Mouse (Mus musculus): ENCODE results near the gene Asgr1. TPM values are rescaled to one million over a fixed set of nuclear protein-coding genes. Genes with fewer than 3 reads are reported as not detected.

Asgr1 gene
- total and polyA plus RNA-seq, 2 experiments, result 680 to 730 TPM

DNA sequence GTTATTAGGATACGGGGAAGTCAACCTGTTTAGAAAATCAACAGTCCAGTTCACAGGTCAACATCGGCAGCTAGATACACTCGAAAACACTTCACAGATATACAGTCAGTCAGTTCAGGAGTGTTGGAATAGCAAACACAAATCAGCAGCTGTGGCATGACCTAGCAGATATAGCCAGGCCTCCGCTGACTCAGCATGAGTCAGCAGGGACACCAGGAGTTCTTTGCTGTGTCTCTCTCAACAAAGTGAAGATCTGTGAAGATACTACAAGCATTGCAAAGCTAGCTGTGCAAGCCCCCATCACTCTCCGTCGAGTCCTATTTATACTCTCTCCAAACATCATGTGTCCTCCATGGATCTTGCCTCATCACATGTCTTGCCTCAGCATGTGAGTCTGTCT is 21.7 kb downstream of the Asgr1 start:
- WGBS, result 22% methylated on average over 6 of the region's 6 CpGs
- H3K4me1 ChIP-seq (ENCODE audit: control insufficient read depth, insufficient read depth, low read length), result peaks cover 16% of the 10 kb centered on the region
- peak; percentile 90 for DNase-seq (ENCODE audit: extremely low read depth, low read depth, low spot score)
- H3K36me3 ChIP-seq (ENCODE audit: control insufficient read depth, insufficient read depth, low read length), result no peaks in the 10 kb centered on the region
- H3K9ac ChIP-seq (ENCODE audit: low read depth, low read length), result no peak overlapping the region
- no peak overlapping the region for H3K4me3 ChIP-seq (ENCODE audit: insufficient read depth, low read depth, low read length)
- TF ChIP-seq CTCF (IDR thresholded peaks at IDR 0.05; ENCODE audit: low read depth, low read length) (no peak), POLR2A (IDR thresholded peaks at IDR 0.05; ENCODE audit: extremely low read depth, insufficient read depth, low read length) (no peak)
- H3K27me3 ChIP-seq (ENCODE audit: control insufficient read depth, insufficient read depth, low read length), result no peaks in the 10 kb centered on the region
- no peaks in the 10 kb centered on the region for H3K79me2 ChIP-seq (ENCODE audit: control insufficient read depth, insufficient read depth, low read length)
- H3K27ac ChIP-seq (replicated peaks; ENCODE audit: insufficient read depth, low read depth, low read length), result peak overlapping the region; percentile 68

DNA sequence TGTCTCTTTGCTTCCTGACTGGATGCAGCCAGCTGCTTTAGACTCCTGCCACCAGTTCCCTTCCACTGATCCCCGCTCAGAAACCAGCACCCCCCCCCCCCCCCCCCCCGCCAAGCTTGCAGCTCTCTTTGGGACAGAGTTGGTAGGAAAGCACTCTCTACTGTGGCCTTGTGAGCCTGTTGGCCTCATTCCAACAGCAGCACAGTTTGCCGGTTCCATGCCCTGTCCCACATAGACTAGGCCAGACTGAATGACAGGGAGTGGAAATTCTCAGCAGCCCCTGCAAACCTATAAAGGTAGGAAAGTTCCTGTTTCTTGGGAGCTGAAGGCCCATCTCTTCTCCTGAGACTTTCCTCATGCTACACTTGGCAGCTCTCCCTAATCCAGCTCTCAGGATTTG is 23.6 kb downstream of the Asgr1 start:
- WGBS, result 18% methylated on average over 3 of the region's 3 CpGs
- H3K79me2 ChIP-seq (ENCODE audit: control insufficient read depth, insufficient read depth, low read length), result no peaks in the 10 kb centered on the region

DNA sequence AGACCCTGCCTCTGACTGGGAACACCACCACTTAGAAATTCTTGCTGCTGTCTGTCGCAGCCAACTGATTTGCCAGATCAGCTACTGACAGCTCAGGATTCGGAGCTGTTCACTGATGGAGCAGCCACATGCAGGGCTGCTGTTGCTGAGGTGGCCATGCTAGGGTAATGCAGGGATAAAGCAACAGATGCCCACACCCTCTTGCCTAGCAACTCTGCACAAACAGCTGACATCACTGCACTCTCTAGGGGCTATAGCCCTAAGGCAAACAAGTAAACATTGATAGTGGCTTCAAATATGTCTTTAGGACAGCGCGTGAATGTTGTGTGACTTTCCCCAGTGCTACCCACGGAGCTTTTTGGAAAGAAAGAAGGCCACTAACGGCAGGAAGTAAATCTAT is 25.3 kb downstream of the Asgr1 start:
- Histone ChIP-seq H3K27ac (replicated peaks; ENCODE audit: insufficient read depth, low read depth, low read length) (no peak overlapping the region), H3K4me3 (ENCODE audit: insufficient read depth, low read depth, low read length) (no peak overlapping the region), H3K36me3 (ENCODE audit: control insufficient read depth, insufficient read depth, low read length) (no peaks in the 10 kb centered on the region), H3K4me1 (ENCODE audit: control insufficient read depth, insufficient read depth, low read length) (peaks cover 21% of the 10 kb centered on the region), H3K79me2 (ENCODE audit: control insufficient read depth, insufficient read depth, low read length) (no peaks in the 10 kb centered on the region), H3K27me3 (ENCODE audit: control insufficient read depth, insufficient read depth, low read length) (no peaks in the 10 kb centered on the region), H3K9ac (ENCODE audit: low read depth, low read length) (no peak overlapping the region)
- DNase-seq (ENCODE audit: extremely low read depth, low read depth, low spot score), result no peak
- WGBS, result 56% methylated on average over 6 of the region's 6 CpGs
- TF ChIP-seq CTCF (IDR thresholded peaks at IDR 0.05; ENCODE audit: low read depth, low read length) (no peak), POLR2A (IDR thresholded peaks at IDR 0.05; ENCODE audit: extremely low read depth, insufficient read depth, low read length) (no peak)

More for the DNA sequence above, 23.6 kb downstream of the Asgr1 start:
- TF ChIP-seq CTCF (IDR thresholded peaks at IDR 0.05; ENCODE audit: low read depth, low read length) (no peak), POLR2A (IDR thresholded peaks at IDR 0.05; ENCODE audit: extremely low read depth, insufficient read depth, low read length) (no peak)
- Histone ChIP-seq H3K9ac (ENCODE audit: low read depth, low read length) (no peak overlapping the region), H3K27ac (replicated peaks; ENCODE audit: insufficient read depth, low read depth, low read length) (no peak overlapping the region), H3K27me3 (ENCODE audit: control insufficient read depth, insufficient read depth, low read length) (no peaks in the 10 kb centered on the region), H3K4me1 (ENCODE audit: control insufficient read depth, insufficient read depth, low read length) (peaks cover 17% of the 10 kb centered on the region), H3K4me3 (ENCODE audit: insufficient read depth, low read depth, low read length) (no peak overlapping the region), H3K36me3 (ENCODE audit: control insufficient read depth, insufficient read depth, low read length) (no peaks in the 10 kb centered on the region)
- peak; percentile 57 for DNase-seq (ENCODE audit: extremely low read depth, low read depth, low spot score)

DNA sequence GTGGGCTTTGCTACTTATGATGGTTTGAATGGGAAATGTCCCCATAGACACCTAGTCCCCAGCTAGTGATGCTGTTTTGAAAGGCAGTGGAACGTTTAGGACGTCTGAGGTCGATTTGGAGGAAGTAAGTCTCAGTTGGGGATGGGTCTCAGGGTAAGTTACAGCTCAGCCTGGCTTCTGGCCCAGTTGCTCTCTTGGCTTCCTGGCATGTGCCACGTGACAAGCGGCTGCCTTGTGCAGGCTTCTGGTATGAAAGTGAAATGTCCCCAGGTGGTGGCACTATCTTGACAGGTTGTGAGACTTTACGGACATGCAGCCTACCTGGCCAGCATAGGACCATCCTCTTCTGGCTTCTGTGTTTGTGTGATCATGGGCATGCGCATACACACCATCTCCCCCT is 26.0 kb downstream of the Asgr1 start:
- peak; percentile 77 for DNase-seq (ENCODE audit: extremely low read depth, low read depth, low spot score)
- Histone ChIP-seq H3K27me3 (ENCODE audit: control insufficient read depth, insufficient read depth, low read length) (no peaks in the 10 kb centered on the region), H3K27ac (replicated peaks; ENCODE audit: insufficient read depth, low read depth, low read length) (no peak overlapping the region), H3K9ac (ENCODE audit: low read depth, low read length) (no peak overlapping the region), H3K79me2 (ENCODE audit: control insufficient read depth, insufficient read depth, low read length) (no peaks in the 10 kb centered on the region), H3K36me3 (ENCODE audit: control insufficient read depth, insufficient read depth, low read length) (no peaks in the 10 kb centered on the region), H3K4me3 (ENCODE audit: insufficient read depth, low read depth, low read length) (no peak overlapping the region), H3K4me1 (ENCODE audit: control insufficient read depth, insufficient read depth, low read length) (peaks cover 20% of the 10 kb centered on the region)
- TF ChIP-seq CTCF (IDR thresholded peaks at IDR 0.05; ENCODE audit: low read depth, low read length) (peak; percentile 52), POLR2A (IDR thresholded peaks at IDR 0.05; ENCODE audit: extremely low read depth, insufficient read depth, low read length) (no peak)
- 21% methylated on average over 7 of the region's 7 CpGs for WGBS

DNA sequence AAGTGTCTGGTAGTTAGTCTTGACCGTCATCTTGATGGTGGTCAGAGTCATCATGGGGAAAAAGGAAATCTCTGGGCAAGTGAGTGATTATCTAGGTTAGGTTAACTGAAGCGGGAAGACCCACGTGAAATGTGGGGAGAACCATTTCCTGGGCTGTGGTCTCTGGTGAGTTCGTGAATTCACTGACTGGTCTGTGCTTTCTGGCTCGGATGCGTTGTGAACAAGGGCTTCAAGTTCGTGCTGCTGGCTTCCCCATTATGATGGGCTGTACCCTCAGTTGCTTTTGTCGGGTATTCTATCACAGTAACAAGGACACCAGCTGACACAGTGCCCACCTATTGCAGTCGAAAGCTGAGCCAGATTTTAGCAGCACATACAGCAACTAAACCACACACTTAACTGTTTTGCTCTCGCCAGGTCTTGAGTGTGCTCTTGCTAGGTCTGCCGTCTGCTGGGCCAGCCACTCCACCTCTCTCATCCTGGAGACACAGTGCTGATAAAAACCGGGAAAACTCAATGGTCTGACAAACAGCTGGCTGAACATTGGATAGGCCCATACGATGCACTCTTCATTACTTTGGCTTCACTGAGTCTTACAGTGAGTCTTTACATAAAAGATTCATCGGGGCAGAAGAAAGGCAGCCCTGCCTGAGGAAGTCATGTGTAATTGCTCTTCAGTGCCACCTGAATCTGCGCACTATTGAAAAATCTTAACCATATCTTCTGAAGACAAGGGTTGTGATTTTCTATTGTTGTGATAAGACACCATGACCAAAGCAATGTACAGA is 27.1 kb downstream of the Asgr1 start:
- peaks cover 9% of the 10 kb centered on the region; the same call in 1 of the 2 replicates for H3K4me1 ChIP-seq (ENCODE audit: control insufficient read depth, insufficient read depth, low read length)
- no peaks in the 10 kb centered on the region for H3K79me2 ChIP-seq (ENCODE audit: control insufficient read depth, insufficient read depth, low read length)
- H3K9ac ChIP-seq (ENCODE audit: low read depth, low read length), result no peak overlapping the region
- TF ChIP-seq CTCF (IDR thresholded peaks at IDR 0.05; ENCODE audit: low read depth, low read length) (no peak), POLR2A (IDR thresholded peaks at IDR 0.05; ENCODE audit: extremely low read depth, insufficient read depth, low read length) (no peak)
- WGBS, result 91% methylated on average over 15 of the region's 15 CpGs
- H3K36me3 ChIP-seq (ENCODE audit: control insufficient read depth, insufficient read depth, low read length), result no peaks in the 10 kb centered on the region
- H3K27me3 ChIP-seq (ENCODE audit: control insufficient read depth, insufficient read depth, low read length), result no peaks in the 10 kb centered on the region
- H3K4me3 ChIP-seq (ENCODE audit: insufficient read depth, low read depth, low read length), result no peak overlapping the region
- no peak overlapping the region for H3K27ac ChIP-seq (replicated peaks; ENCODE audit: insufficient read depth, low read depth, low read length)
- DNase-seq (ENCODE audit: extremely low read depth, low read depth, low spot score), result no peak

DNA sequence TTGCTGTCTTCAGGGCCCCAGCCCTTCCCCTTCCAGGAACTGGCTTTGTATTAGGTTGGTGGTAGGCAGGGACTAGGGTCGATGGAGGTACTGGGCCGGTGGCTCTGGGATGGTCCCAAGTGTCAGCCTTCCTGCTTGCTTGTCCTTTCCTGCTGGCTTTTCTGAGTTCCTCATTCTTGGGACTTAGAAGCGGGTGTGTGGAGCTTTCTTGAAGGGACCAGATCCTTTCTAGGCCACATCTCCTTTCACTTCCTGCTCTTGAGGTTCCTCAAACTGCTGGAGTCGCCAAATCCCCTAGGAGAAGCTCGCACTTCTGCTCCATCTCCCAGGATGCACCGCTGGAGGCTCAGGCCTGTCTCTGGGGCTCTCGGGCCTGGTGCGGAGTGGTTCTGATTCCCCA is 30.7 kb downstream of the Asgr1 start:
- 88% methylated on average over 8 of the region's 8 CpGs for WGBS
- H3K27ac ChIP-seq (replicated peaks; ENCODE audit: insufficient read depth, low read depth, low read length), result no peak overlapping the region
- TF ChIP-seq CTCF (IDR thresholded peaks at IDR 0.05; ENCODE audit: low read depth, low read length) (no peak), POLR2A (IDR thresholded peaks at IDR 0.05; ENCODE audit: extremely low read depth, insufficient read depth, low read length) (no peak)

More for the DNA sequence above, 30.7 kb downstream of the Asgr1 start:
- Histone ChIP-seq H3K9ac (ENCODE audit: low read depth, low read length) (no peak overlapping the region), H3K27me3 (ENCODE audit: control insufficient read depth, insufficient read depth, low read length) (no peaks in the 10 kb centered on the region), H3K79me2 (ENCODE audit: control insufficient read depth, insufficient read depth, low read length) (no peaks in the 10 kb centered on the region), H3K36me3 (ENCODE audit: control insufficient read depth, insufficient read depth, low read length) (no peaks in the 10 kb centered on the region), H3K4me3 (ENCODE audit: insufficient read depth, low read depth, low read length) (no peak overlapping the region), H3K4me1 (ENCODE audit: control insufficient read depth, insufficient read depth, low read length) (peaks cover 8% of the 10 kb centered on the region; the same call in 1 of the 2 replicates)
- DNase-seq (ENCODE audit: extremely low read depth, low read depth, low spot score), result peak; percentile 45

Measured in liver, adult 2 months (tissue).